Mouse (Mus musculus) heart, postnatal 0 days (tissue): ENCODE results near the gene Cluh.

ENCODE experiments used
- CTCF ChIP-seq: IDR thresholded peaks from 2 replicates; pipeline ENCODE4 v1.5.1; 2016; ENCODE audit warnings: antibody characterized with exemption, control low read depth, low read depth
- EP300 ChIP-seq: IDR thresholded peaks from 2 replicates; pipeline ENCODE4 v1.6.1; 2016; ENCODE audit warnings: antibody characterized with exemption, low read depth

DNA sequence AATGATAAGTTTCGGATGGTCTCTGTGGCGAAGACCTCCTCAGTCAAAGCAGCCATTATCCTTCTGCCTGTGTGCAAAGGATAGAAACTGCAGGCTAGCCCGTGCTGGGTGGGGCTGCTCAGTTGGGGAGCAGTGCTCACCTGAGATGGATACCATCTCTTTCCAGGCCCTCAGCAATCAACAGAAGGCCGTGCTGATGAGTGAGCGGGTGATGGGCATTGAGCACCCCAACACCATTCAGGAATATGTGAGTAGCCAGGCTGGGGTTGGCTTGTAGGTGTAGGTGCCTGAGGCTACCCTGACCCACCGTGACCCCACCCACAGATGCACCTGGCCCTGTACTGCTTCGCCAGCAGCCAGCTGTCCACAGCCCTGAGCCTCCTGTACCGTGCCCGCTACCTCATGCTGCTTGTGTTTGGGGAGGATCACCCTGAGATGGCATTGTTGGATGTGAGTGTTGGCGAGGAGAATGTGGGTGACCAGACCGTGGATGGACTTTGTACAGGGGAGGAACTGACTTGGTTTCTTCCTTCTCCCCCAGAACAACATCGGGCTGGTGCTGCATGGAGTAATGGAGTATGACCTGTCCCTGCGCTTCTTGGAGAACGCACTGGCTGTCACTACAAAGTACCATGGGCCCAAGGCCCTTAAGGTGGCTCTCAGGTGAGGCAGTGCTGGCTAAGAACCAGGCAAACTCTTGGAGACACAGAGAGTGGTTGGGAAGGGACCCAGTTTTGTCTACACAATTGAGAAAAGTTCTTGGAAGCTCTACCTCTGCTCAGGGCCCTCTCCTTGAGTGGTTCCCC lies 17.7 kb downstream of the Cluh start:
- TF ChIP-seq EP300 (no peak), CTCF (no peak)
